Mouse (Mus musculus): Measurements from ENCODE around the gene Sh3bp5l. TPM values are rescaled to one million over a fixed set of nuclear protein-coding genes. Genes with fewer than 3 reads are reported as not detected.
"Not testable (repeated sequence)": the region's sequence is repeated elsewhere in the genome, so short reads cannot be mapped to it uniquely, and the experiment has no call there.

The Sh3bp5l gene
- polyA plus RNA-seq, 1 experiment from 2014 or later, result 17.5 TPM

GRCm38 (mm10) chr11:58301837-58302754, 28.4 kb upstream of the Sh3bp5l start:
- peak overlapping the region; percentile 68 for H3K4me3 ChIP-seq (ENCODE audit: low read depth, low read length)
- no peaks in the 10 kb centered on the region for H3K27me3 ChIP-seq (ENCODE audit: control insufficient read depth, insufficient read depth, low read length)
- peak overlapping the region; percentile 89 for H3K27ac ChIP-seq (ENCODE audit: low read depth, low read length)
- H3K4me2 ChIP-seq, result peak overlapping the region; percentile 63
- no peaks in the 10 kb centered on the region for H3K9me3 ChIP-seq (replicated peaks; ENCODE audit: control insufficient read depth, low read length)
- H3K9ac ChIP-seq (ENCODE audit: low read depth, low read length), result peak overlapping the region; percentile 78
- no peaks in the 10 kb centered on the region for H3K4me1 ChIP-seq (ENCODE audit: control insufficient read depth, insufficient read depth, low read length)
- WGBS (ENCODE audit: insufficient replicate concordance), result under 1% methylated on average over 36 of the region's 36 CpGs
- H3K36me3 ChIP-seq (ENCODE audit: control insufficient read depth, insufficient read depth, low read length), result no peaks in the 10 kb centered on the region
- peak; percentile 92 for ATAC-seq (replicated peaks; ENCODE audit: insufficient number of reproducible peaks, low FRiP score, low TSS enrichment)

- no peaks in the 10 kb centered on the region for H3K27me3 ChIP-seq (ENCODE audit: control insufficient read depth, insufficient read depth, low read length)
- H3K9me3 ChIP-seq (replicated peaks; ENCODE audit: control insufficient read depth, low read length), result no peaks in the 10 kb centered on the region
- H3K9ac ChIP-seq (ENCODE audit: low read depth, low read length), result peak overlapping the region; percentile 78
- no peaks in the 10 kb centered on the region for H3K36me3 ChIP-seq (ENCODE audit: control insufficient read depth, insufficient read depth, low read length)
- H3K4me1 ChIP-seq (ENCODE audit: control insufficient read depth, insufficient read depth, low read length), result peaks cover 3% of the 10 kb centered on the region; the same call in 1 of the 2 replicates
- under 1% methylated on average over 26 of the region's 26 CpGs for WGBS (ENCODE audit: insufficient replicate concordance)
- peak overlapping the region; percentile 63 for H3K4me2 ChIP-seq
- peak; percentile 69 for ATAC-seq (replicated peaks; ENCODE audit: insufficient number of reproducible peaks, low FRiP score, low TSS enrichment)
- peak overlapping the region; percentile 68 for H3K4me3 ChIP-seq (ENCODE audit: low read depth, low read length)
- peak overlapping the region; percentile 89 for H3K27ac ChIP-seq (ENCODE audit: low read depth, low read length)
Observed at GRCm38 (mm10) chr11:58302774-58303445, 27.6 kb upstream of the Sh3bp5l start.

GRCm38 (mm10) chr11:58303594-58303993, 26.9 kb upstream of the Sh3bp5l start:
- no peak for ATAC-seq (replicated peaks; ENCODE audit: insufficient number of reproducible peaks, low FRiP score, low TSS enrichment)
- no peak overlapping the region for H3K9ac ChIP-seq (ENCODE audit: low read depth, low read length)
- 37% methylated on average over 7 of the region's 7 CpGs for WGBS (ENCODE audit: insufficient replicate concordance)

GRCm38 (mm10) chr11:58305299-58305698, 25.2 kb upstream of the Sh3bp5l start:
- H3K27ac ChIP-seq (ENCODE audit: low read depth, low read length); H3K27me3 ChIP-seq (ENCODE audit: control insufficient read depth, insufficient read depth, low read length); H3K36me3 ChIP-seq (ENCODE audit: control insufficient read depth, insufficient read depth, low read length); H3K4me3 ChIP-seq (ENCODE audit: low read depth, low read length); H3K9ac ChIP-seq (ENCODE audit: low read depth, low read length); H3K4me2 ChIP-seq; H3K9me3 ChIP-seq (replicated peaks; ENCODE audit: control insufficient read depth, low read length); ATAC-seq (replicated peaks; ENCODE audit: insufficient number of reproducible peaks, low FRiP score, low TSS enrichment); H3K4me1 ChIP-seq (ENCODE audit: control insufficient read depth, insufficient read depth, low read length): not testable (repeated sequence)
- WGBS (ENCODE audit: insufficient replicate concordance), result 87% methylated on average over 8 of the region's 8 CpGs

More at GRCm38 (mm10) chr11:58303594-58303993, 26.9 kb upstream of the Sh3bp5l start:
- peak overlapping the region; percentile 45 for H3K4me2 ChIP-seq
- no peak overlapping the region for H3K27ac ChIP-seq (ENCODE audit: low read depth, low read length)
- H3K9me3 ChIP-seq (replicated peaks; ENCODE audit: control insufficient read depth, low read length), result no peaks in the 10 kb centered on the region
- H3K36me3 ChIP-seq (ENCODE audit: control insufficient read depth, insufficient read depth, low read length), result no peaks in the 10 kb centered on the region
- H3K4me1 ChIP-seq (ENCODE audit: control insufficient read depth, insufficient read depth, low read length), result peaks cover 6% of the 10 kb centered on the region; the same call in 1 of the 2 replicates
- H3K4me3 ChIP-seq (ENCODE audit: low read depth, low read length), result no peak overlapping the region
- no peaks in the 10 kb centered on the region for H3K27me3 ChIP-seq (ENCODE audit: control insufficient read depth, insufficient read depth, low read length)

GRCm38 (mm10) chr11:58306860-58307308, 23.6 kb upstream of the Sh3bp5l start, which contains the start of gene Zfp692:
TSS of gene Zfp692 (plus strand) at chr11:58307069.
- peak; percentile 61 for ATAC-seq (replicated peaks; ENCODE audit: insufficient number of reproducible peaks, low FRiP score, low TSS enrichment)
- WGBS (ENCODE audit: insufficient replicate concordance), result 0% methylated on average over 34 of the region's 34 CpGs

GRCm38 (mm10) chr11:58307411-58308080, 23.0 kb upstream of the Sh3bp5l start:
- peak overlapping the region; percentile 4; the same call in 1 of the 2 replicates for H3K27ac ChIP-seq (ENCODE audit: low read depth, low read length)
- no peaks in the 10 kb centered on the region for H3K27me3 ChIP-seq (ENCODE audit: control insufficient read depth, insufficient read depth, low read length)
- WGBS (ENCODE audit: insufficient replicate concordance), result under 1% methylated on average over 42 of the region's 42 CpGs
- peak overlapping the region; percentile 70 for H3K9ac ChIP-seq (ENCODE audit: low read depth, low read length)
- H3K4me3 ChIP-seq (ENCODE audit: low read depth, low read length), result peak overlapping the region; percentile 65
- H3K4me1 ChIP-seq (ENCODE audit: control insufficient read depth, insufficient read depth, low read length), result peaks cover 6% of the 10 kb centered on the region; the same call in 1 of the 2 replicates
- ATAC-seq (replicated peaks; ENCODE audit: insufficient number of reproducible peaks, low FRiP score, low TSS enrichment), result peak; percentile 27; the same call in 1 of the 2 replicates
- no peaks in the 10 kb centered on the region for H3K9me3 ChIP-seq (replicated peaks; ENCODE audit: control insufficient read depth, low read length)
- H3K36me3 ChIP-seq (ENCODE audit: control insufficient read depth, insufficient read depth, low read length), result peaks cover 2% of the 10 kb centered on the region; the same call in 1 of the 2 replicates
- H3K4me2 ChIP-seq, result peak overlapping the region; percentile 97

More at GRCm38 (mm10) chr11:58306860-58307308, 23.6 kb upstream of the Sh3bp5l start, which contains the start of gene Zfp692:
- Histone ChIP-seq H3K4me3 (ENCODE audit: low read depth, low read length) (peak within 1 kb of the TSS; percentile 65), H3K9me3 (replicated peaks; ENCODE audit: control insufficient read depth, low read length) (no peaks in the 10 kb centered on the region), H3K4me1 (ENCODE audit: control insufficient read depth, insufficient read depth, low read length) (peaks cover 6% of the 10 kb centered on the region; the same call in 1 of the 2 replicates), H3K27ac (ENCODE audit: low read depth, low read length) (peak within 1 kb of the TSS; percentile 4; the same call in 1 of the 2 replicates), H3K4me2 (peak within 1 kb of the TSS; percentile 97), H3K27me3 (ENCODE audit: control insufficient read depth, insufficient read depth, low read length) (no peaks in the 10 kb centered on the region), H3K9ac (ENCODE audit: low read depth, low read length) (peak within 1 kb of the TSS; percentile 70), H3K36me3 (ENCODE audit: control insufficient read depth, insufficient read depth, low read length) (peaks cover 2% of the 10 kb centered on the region; the same call in 1 of the 2 replicates)

- H3K27me3 ChIP-seq (ENCODE audit: control insufficient read depth, insufficient read depth, low read length), result no peaks in the 10 kb centered on the region
- H3K4me1 ChIP-seq (ENCODE audit: control insufficient read depth, insufficient read depth, low read length), result peaks cover 6% of the 10 kb centered on the region; the same call in 1 of the 2 replicates
- WGBS (ENCODE audit: insufficient replicate concordance), result 89% methylated on average over 9 of the region's 9 CpGs
- peaks cover 2% of the 10 kb centered on the region; the same call in 1 of the 2 replicates for H3K36me3 ChIP-seq (ENCODE audit: control insufficient read depth, insufficient read depth, low read length)
- H3K9ac ChIP-seq (ENCODE audit: low read depth, low read length), result no peak overlapping the region
- no peaks in the 10 kb centered on the region for H3K9me3 ChIP-seq (replicated peaks; ENCODE audit: control insufficient read depth, low read length)
- no peak overlapping the region for H3K4me2 ChIP-seq
- no peak for ATAC-seq (replicated peaks; ENCODE audit: insufficient number of reproducible peaks, low FRiP score, low TSS enrichment)
- H3K4me3 ChIP-seq (ENCODE audit: low read depth, low read length), result no peak overlapping the region
- no peak overlapping the region for H3K27ac ChIP-seq (ENCODE audit: low read depth, low read length)
Observed at GRCm38 (mm10) chr11:58308661-58309060, 21.9 kb upstream of the Sh3bp5l start.

- 74% methylated on average over 6 of the region's 6 CpGs for WGBS (ENCODE audit: insufficient replicate concordance)
- ATAC-seq (replicated peaks; ENCODE audit: insufficient number of reproducible peaks, low FRiP score, low TSS enrichment), result no peak
- H3K36me3 ChIP-seq (ENCODE audit: control insufficient read depth, insufficient read depth, low read length), result peaks cover 5% of the 10 kb centered on the region; the same call in 1 of the 2 replicates
- H3K4me1 ChIP-seq (ENCODE audit: control insufficient read depth, insufficient read depth, low read length), result no peaks in the 10 kb centered on the region
- no peak overlapping the region for H3K4me2 ChIP-seq
- H3K9ac ChIP-seq (ENCODE audit: low read depth, low read length), result no peak overlapping the region
- no peak overlapping the region for H3K4me3 ChIP-seq (ENCODE audit: low read depth, low read length)
- H3K27ac ChIP-seq (ENCODE audit: low read depth, low read length), result no peak overlapping the region
- no peaks in the 10 kb centered on the region for H3K27me3 ChIP-seq (ENCODE audit: control insufficient read depth, insufficient read depth, low read length)
- no peaks in the 10 kb centered on the region for H3K9me3 ChIP-seq (replicated peaks; ENCODE audit: control insufficient read depth, low read length)
Observed at GRCm38 (mm10) chr11:58314069-58314468, 16.5 kb upstream of the Sh3bp5l start.
